Mouse (Mus musculus) layer of hippocampus, adult 6 months (tissue): ENCODE data around the gene Pde6g. TPM values are rescaled to one million over a fixed set of nuclear protein-coding genes. Genes with fewer than 3 reads are reported as not detected.

Source experiments
- long read RNA-seq, 2 experiments: library from polyadenylated mRNA; unstranded; transcript quantifications; one replicate each; pipeline ENCODE4 v2.0.0; 2019 to 2020
- polyA plus RNA-seq: library from polyadenylated mRNA; unstranded; fragments of <200 nt; fragmentation: Nextera tagmentation; gene quantifications from 2 replicates; pipeline ENCODE4 v1.2.3, GENCODE M21; 2021

The Pde6g gene
- 0.58 and 1.0 TPM in 2 replicates for polyA plus RNA-seq
- long read RNA-seq, experiment 1, partial matches to known transcripts, result 0 of 5 reads
- long read RNA-seq, experiment 1, other reads (novel, unspliced or antisense), result 4 of 5 reads
- long read RNA-seq, experiment 2, result 0 reads

DNA sequence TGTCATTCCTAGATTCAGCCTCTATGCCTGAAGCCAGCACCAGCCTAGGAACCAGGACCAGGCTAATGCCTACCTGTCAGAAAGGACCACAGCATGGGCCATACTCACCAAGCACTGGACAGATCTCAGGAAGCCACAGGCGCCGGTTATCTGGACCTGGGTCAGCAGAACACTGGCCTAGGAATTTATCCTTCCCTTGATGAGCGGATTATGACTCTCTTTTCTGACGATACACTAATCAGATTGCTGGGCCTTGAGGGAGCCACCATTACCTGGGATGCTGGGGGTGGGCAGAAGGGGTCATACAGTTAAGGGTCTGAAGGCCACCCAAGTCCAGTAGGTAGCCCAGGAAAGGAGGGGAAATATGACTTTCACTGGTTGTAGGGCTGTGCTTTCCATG lies at the start of gene Pde6g:
Gene Pde6g, minus strand, starts transcription at position 195 of the 400 bp plus-strand sequence.

DNA sequence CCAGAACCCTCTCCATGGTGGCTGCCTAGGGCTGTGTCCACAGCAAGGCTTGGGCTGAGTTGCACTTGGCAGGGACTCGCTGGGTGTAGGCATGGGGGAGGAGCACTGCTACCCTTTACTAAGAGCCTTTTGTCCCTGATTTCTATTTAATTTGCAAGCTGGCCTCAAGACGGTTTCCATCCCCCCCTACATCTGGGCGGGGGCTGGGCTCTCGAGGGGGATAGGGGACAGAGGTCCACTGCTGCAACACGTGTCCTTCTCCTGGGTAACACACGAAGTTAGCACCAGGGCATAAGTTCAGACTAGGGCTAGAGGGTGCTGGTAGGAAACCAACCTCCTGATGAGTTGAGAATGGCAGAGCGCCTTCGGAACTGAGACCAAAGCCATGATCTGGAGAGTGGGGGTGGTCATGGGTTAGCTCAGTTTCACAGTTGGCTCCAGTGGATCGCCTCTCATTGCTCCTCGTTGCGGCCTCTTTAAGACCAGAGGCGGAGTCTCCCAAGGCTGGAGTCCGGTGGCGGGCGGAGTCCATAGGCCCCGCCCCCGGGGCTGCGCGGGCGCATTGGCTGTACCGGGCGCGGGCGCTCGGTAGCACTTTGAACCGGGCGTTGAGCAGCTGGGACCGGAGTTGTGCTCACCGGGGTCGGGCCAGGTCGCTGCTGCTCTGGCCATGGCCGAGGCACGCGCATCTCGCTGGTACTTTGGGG lies 38.2 kb upstream of the Pde6g start, which contains the start of gene Slc25a10:
Gene Slc25a10, plus strand, starts transcription at position 524 of the 707 bp plus-strand sequence.

DNA sequence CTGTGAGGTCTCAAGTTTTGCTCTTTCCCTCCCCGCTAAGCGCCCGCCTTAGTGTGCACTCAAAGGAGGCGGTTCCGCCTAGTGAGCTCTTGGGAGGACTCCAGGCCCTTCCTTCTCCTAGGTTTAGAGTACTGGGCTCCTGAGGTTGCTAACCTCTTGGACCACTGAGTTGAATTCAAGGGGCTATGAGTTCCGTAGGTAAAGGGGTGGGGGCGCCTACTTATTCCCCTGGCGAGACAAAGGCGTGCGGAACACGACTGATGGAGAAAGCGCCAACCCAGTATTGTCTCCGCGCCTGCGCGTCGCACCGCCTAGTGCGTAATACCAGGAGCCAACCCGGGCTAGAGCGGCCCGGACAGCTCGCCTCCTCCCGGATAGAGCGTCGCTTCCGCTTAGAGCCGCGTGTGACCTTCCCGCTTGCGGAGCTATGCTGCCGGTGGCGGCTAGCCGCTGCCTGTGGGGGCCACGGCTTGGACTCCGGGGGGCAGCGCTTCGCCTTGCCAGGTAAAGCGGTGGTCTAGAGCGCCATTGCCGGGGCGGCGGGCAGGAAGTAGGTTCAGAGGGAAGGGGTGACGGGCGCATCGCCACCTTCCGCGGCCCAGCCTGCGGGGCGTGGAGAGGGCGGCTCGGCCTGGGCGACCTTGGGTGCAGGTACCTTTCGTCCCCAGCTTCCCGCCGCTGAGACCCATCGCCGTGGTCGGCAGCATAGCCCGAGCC lies 31.1 kb upstream of the Pde6g start, which contains the start of gene Mrpl12:
Gene Mrpl12, plus strand, starts transcription at position 349 of the 717 bp plus-strand sequence.

DNA sequence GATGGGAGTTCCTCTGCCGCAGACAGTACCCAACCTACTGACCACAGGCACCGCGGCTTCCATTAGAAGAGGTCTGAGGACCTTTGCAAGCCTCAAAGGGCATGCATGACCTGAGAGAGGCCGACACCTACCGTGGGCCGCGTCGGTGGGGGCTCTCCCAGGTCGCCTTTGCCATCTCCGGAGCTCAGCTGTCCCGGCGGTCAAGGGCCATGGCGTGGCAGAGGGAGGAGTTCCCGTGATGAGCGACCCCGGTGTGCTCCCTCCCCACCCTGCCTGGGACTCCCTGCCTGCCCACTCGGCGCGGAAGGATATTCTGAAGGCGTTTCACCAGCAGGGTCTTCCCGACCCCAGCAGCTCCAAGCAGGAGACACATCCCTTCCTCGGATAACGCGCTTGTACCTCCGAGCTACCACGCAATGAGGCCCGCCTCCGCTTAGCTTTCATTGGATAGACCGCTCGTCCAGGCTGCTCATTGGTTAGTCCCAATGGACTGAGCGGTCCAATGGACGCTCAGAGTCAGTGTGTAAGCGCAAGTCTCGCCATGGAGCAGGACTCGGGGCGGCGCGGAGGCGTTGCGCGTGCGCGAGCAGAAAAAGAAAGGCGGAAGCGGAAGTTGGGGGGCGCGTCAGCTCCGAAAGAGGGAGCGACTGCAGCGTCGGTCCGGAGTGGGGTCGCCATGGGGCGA lies 13.9 kb upstream of the Pde6g start, which contains the start of gene Arl16:
Gene Arl16, minus strand, starts transcription at position 557 of the 685 bp plus-strand sequence.

DNA sequence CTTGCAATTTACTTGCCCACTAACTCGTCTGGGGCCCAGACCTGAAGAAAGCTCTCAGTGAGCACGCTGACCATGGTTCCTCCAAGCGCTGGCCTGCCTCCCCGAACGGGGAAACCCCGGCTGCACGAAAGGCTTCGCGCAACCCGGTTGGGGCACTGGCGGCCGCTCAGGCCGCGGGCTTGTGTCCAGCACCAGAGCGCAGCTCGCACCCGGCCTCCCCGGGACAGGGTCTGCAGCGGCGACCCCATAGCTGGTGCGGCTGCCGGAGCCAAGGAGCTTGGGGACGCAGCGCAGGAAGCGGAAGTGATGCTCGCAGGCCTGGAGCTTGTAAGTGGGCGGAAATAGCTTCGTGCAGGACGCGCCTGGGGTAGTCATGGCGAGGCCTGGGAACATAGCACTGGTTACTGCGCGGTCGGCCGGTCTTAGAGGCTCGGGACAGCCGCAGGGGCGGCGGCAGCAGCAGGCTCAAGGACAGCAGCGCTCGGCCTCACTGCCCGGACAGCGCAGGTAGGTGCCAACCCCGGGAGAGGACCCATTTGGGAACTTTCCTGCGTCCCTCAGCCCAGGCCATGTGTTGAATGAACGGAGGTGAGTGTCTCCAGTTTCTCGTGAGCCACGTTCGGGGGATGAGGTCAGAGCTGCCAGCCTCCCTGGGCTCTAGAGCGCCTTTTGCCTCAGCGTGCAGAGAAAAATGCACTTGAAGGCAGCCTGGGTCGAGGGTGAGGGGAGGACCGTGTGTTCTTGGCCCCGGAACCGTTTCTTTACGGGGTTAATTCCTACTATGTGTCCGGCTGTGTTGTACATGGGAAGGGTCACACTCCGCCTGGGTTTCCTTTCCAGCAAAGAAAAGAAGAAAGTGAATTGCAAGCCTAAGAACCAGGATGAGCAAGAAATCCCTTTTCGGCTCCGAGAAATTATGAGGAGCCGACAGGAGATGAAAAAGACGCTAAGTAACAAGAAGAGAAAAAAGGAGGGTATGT lies 4.8 kb upstream of the Pde6g start, which contains the start of the genes Oxld1 and Ccdc137:
Gene Oxld1, minus strand, starts transcription at position 297 of the 980 bp plus-strand sequence.
Gene Ccdc137, plus strand, starts transcription at position 344 of the 980 bp plus-strand sequence.

DNA sequence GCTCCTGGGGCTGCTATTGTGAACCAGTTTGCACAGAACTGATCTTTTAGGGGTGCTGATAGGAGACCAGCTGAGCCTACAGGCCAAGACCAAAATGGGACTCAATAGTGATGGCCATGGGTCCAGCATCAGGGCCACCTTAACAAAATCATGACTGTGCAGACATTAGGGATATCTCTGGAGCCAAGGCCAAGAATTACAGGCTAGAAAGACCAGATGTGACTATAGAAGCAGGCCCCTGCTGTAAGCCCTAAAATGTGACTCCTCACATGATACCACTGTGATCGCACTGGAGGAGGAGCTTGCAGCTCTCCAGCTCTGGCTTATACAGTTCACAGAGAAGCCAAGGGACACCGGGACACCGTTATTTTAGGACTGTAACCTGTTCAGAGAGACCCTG lies 11.0 kb downstream of the Pde6g start, which contains the start of gene Tspan10:
Gene Tspan10, plus strand, starts transcription at position 301 of the 400 bp plus-strand sequence.

DNA sequence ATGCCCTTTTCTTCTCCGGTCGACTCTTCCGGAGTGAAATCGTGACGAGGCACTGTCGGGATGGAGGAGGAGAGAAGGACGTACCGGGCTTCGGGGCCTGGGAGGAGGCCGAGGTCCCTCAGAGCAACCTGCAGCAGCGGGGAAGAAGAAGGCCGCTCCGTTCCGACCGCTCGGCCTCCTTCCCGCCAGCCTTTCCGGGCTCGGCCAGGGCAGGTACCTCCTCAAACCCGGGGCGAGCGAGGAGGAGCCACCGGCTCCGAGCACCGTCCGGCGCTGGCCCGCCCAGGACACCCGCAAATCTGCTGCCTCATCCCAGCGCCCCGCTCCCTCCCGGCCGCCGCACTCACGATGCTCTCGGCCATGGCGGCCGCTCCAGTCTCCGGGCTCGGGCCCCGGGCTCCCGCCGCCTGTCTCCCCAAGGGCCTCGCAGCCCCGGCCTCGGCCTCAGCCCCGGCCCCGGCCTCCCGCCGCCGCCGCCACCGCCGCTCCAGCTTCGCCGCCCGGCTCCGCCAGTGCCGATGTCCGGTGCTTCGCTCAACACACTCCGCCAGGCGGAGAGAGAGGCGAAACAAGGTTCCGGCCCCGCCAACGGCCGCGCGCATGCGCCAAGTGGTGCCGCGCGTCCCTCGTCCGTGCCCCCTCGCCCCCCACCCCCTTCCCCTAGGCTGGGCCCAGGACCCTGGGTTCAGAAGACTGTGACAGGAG lies 16.0 kb downstream of the Pde6g start, which contains the start of gene Nploc4:
Gene Nploc4, minus strand, starts transcription at position 557 of the 705 bp plus-strand sequence.

Other genes with a start within 250 kb of the Pde6g start
- 1.1 and 1.6 TPM in 2 replicates for gene Bahcc1, start 220.6 kb downstream of the Pde6g start, polyA plus RNA-seq
- 2,332 and 2,802 TPM in 2 replicates for gene Actg1, start 105.0 kb downstream of the Pde6g start, polyA plus RNA-seq
- gene Fscn2, start 92.0 kb downstream of the Pde6g start, polyA plus RNA-seq, result 1.6 TPM in 2 replicates
- 8.4 and 9.4 TPM in 2 replicates for gene Faap100, start 74.7 kb downstream of the Pde6g start, polyA plus RNA-seq
- gene Nploc4, start 15.8 kb downstream of the Pde6g start, polyA plus RNA-seq, result 5.8 and 6.1 TPM in 2 replicates
- 0.21 TPM in 1 of 2 replicates, not detected in the other for gene Tspan10, start 10.9 kb downstream of the Pde6g start, polyA plus RNA-seq
- gene Oxld1, start 4.6 kb upstream of the Pde6g start, polyA plus RNA-seq, result 31.7 and 34.6 TPM in 2 replicates
- gene Ccdc137, start 4.6 kb upstream of the Pde6g start, polyA plus RNA-seq, result 29.5 and 39.5 TPM in 2 replicates
- gene Arl16, start 14.1 kb upstream of the Pde6g start, polyA plus RNA-seq, result 87.8 and 95.3 TPM in 2 replicates
- gene Mrpl12, start 31.1 kb upstream of the Pde6g start, polyA plus RNA-seq, result 104 and 110 TPM in 2 replicates
- gene Slc25a10, start 38.3 kb upstream of the Pde6g start, polyA plus RNA-seq, result 13.3 and 13.5 TPM in 2 replicates
- gene Gcgr, start 77.2 kb upstream of the Pde6g start, polyA plus RNA-seq, result 0.06 TPM in 1 of 2 replicates, not detected in the other
- 224 and 238 TPM in 2 replicates for gene Mcrip1, start 96.2 kb upstream of the Pde6g start, polyA plus RNA-seq
- not detected in 2 replicates for gene Ppp1r27, start 97.6 kb upstream of the Pde6g start, polyA plus RNA-seq
- gene P4hb, start 119.8 kb upstream of the Pde6g start, polyA plus RNA-seq, result 126 and 135 TPM in 2 replicates
- gene Arhgdia, start 128.1 kb upstream of the Pde6g start, polyA plus RNA-seq, result 199 and 207 TPM in 2 replicates
- 8.1 and 9.0 TPM in 2 replicates for gene Alyref, start 144.9 kb upstream of the Pde6g start, polyA plus RNA-seq
- gene Anapc11, start 144.9 kb upstream of the Pde6g start, polyA plus RNA-seq, result 89.9 and 107 TPM in 2 replicates
- gene Npb, start 155.0 kb upstream of the Pde6g start, polyA plus RNA-seq, result 2.9 and 3.2 TPM in 2 replicates
- 107 and 110 TPM in 2 replicates for gene Pcyt2, start 164.4 kb upstream of the Pde6g start, polyA plus RNA-seq
- 18.0 and 18.2 TPM in 2 replicates for gene Sirt7, start 171.7 kb upstream of the Pde6g start, polyA plus RNA-seq
- gene Mafg, start 180.1 kb upstream of the Pde6g start, polyA plus RNA-seq, result 12.7 and 13.4 TPM in 2 replicates
- 3.6 and 4.8 TPM in 2 replicates for gene Pycr1, start 190.3 kb upstream of the Pde6g start, polyA plus RNA-seq
- gene Myadml2, start 194.7 kb upstream of the Pde6g start, polyA plus RNA-seq, result 3.6 and 4.0 TPM in 2 replicates
- gene Notum, start 207.7 kb upstream of the Pde6g start, polyA plus RNA-seq, result 0.49 and 1.1 TPM in 2 replicates
- gene Aspscr1, start 219.5 kb upstream of the Pde6g start, polyA plus RNA-seq, result 44.3 and 52.2 TPM in 2 replicates